Mouse (Mus musculus): ENCODE data around the gene Nav2. TPM values are rescaled to one million over a fixed set of nuclear protein-coding genes. Genes with fewer than 3 reads are reported as not detected.
A peak's percentile ranks its signal among the peaks of the same experiment; 100 is the strongest.

Nav2 gene
- polyA plus RNA-seq, 1 experiment from 2014 or later: 22.5 TPM

DNA sequence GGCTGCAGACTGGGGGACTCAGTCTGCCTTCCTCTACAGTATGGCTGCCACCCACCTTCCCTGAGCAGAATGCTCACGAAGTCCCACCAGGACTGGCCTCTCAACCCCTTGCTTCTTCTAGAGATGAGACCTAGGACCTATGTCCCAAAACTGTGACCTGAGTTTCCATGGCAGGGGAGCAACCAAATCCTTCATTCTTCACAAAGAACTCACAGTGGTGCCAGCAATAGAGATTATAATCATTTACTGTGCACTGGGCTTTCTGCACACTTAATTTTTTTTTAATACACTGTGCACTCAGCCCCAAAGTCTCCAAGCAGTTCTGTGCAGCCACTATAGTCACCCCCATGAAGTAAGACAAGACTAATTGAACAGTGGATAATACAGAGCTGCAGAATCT is 196.3 kb downstream of the Nav2 start:
- 4% methylated on average over 1 of the region's 1 CpGs for WGBS
- H3K4me3 ChIP-seq (replicated peaks; ENCODE audit: low read depth, low read length): no peak overlapping the region
- H3K27me3 ChIP-seq (ENCODE audit: control insufficient read depth, insufficient read depth, low read length): no peaks in the 10 kb centered on the region
- ATAC-seq (ENCODE audit: low FRiP score, low TSS enrichment) (no peak), DNase-seq (no peak)
- no peak overlapping the region for H3K4me2 ChIP-seq (ENCODE audit: low read length)
- no peaks in the 10 kb centered on the region for H3K36me3 ChIP-seq (ENCODE audit: control insufficient read depth, insufficient read depth, low read length)
- H3K9me3 ChIP-seq (ENCODE audit: control insufficient read depth, low read length): no peaks in the 10 kb centered on the region
- H3K27ac ChIP-seq (replicated peaks; ENCODE audit: low read depth, low read length): peak overlapping the region; percentile 60
- no peak overlapping the region for H3K9ac ChIP-seq (replicated peaks; ENCODE audit: low read length)
- H3K4me1 ChIP-seq (ENCODE audit: control insufficient read depth, insufficient read depth, low read length): peaks cover 44% of the 10 kb centered on the region

DNA sequence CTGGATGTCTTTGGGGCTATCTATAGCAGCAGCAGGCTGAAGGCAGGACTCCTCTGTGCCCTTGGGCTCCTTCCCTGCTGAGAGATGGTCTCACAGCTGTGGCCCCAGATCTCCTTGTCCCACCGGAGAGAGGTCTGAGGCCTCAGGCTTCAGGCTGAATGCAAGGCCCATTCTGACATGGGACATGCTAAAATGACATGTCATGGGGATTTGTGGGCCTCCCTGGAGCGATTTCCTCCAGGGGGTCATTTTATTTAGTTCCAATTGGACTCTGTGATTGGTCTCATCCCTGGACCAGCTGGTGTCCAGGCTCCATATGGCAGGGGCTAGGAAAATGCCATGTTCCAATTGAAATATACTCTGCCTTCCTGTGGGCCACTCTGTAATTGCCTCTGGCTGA is 197.0 kb downstream of the Nav2 start:
- ATAC-seq (ENCODE audit: low FRiP score, low TSS enrichment) (peak; percentile 44; the same call in 1 of the 2 replicates), DNase-seq (peak; percentile 59)
- H3K4me3 ChIP-seq (replicated peaks; ENCODE audit: low read depth, low read length): no peak overlapping the region
- peaks cover 43% of the 10 kb centered on the region for H3K4me1 ChIP-seq (ENCODE audit: control insufficient read depth, insufficient read depth, low read length)
- 22% methylated on average over 2 of the region's 2 CpGs for WGBS
- no peak overlapping the region for H3K9ac ChIP-seq (replicated peaks; ENCODE audit: low read length)
- H3K27ac ChIP-seq (replicated peaks; ENCODE audit: low read depth, low read length): peak overlapping the region; percentile 60; the same call in 1 of the 2 replicates
- H3K36me3 ChIP-seq (ENCODE audit: control insufficient read depth, insufficient read depth, low read length): no peaks in the 10 kb centered on the region
- H3K9me3 ChIP-seq (ENCODE audit: control insufficient read depth, low read length): no peaks in the 10 kb centered on the region
- no peak overlapping the region for H3K4me2 ChIP-seq (ENCODE audit: low read length)
- no peaks in the 10 kb centered on the region for H3K27me3 ChIP-seq (ENCODE audit: control insufficient read depth, insufficient read depth, low read length)

DNA sequence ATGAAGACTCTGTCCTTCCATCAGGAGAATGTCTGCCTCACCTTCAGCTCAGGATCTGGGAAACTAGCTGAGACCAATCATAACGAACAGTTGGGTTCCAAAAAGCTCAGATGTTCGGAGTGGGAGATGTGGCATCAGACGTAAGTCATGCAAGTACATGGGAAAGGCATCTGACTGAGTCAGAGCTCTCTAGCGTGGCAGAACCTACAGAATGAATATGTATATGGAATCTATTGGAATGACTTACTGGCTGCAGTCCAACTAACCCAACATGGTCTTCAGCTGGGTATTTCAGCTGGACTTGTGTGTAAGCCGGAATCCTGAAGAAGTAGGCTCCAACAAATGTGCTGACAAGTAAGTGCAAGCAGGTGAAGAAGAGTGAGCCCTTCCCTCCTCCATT is 199.6 kb downstream of the Nav2 start:
- H3K9me3 ChIP-seq (ENCODE audit: control insufficient read depth, low read length): no peaks in the 10 kb centered on the region
- no peaks in the 10 kb centered on the region for H3K27me3 ChIP-seq (ENCODE audit: control insufficient read depth, insufficient read depth, low read length)
- H3K4me1 ChIP-seq (ENCODE audit: control insufficient read depth, insufficient read depth, low read length): peaks cover 34% of the 10 kb centered on the region
- H3K27ac ChIP-seq (replicated peaks; ENCODE audit: low read depth, low read length): no peak overlapping the region
- H3K9ac ChIP-seq (replicated peaks; ENCODE audit: low read length): no peak overlapping the region
- DNase-seq (no peak), ATAC-seq (ENCODE audit: low FRiP score, low TSS enrichment) (no peak)
- no peak overlapping the region for H3K4me2 ChIP-seq (ENCODE audit: low read length)
- no peaks in the 10 kb centered on the region for H3K36me3 ChIP-seq (ENCODE audit: control insufficient read depth, insufficient read depth, low read length)
- H3K4me3 ChIP-seq (replicated peaks; ENCODE audit: low read depth, low read length): no peak overlapping the region
- WGBS: 75% methylated on average over 5 of the region's 5 CpGs

DNA sequence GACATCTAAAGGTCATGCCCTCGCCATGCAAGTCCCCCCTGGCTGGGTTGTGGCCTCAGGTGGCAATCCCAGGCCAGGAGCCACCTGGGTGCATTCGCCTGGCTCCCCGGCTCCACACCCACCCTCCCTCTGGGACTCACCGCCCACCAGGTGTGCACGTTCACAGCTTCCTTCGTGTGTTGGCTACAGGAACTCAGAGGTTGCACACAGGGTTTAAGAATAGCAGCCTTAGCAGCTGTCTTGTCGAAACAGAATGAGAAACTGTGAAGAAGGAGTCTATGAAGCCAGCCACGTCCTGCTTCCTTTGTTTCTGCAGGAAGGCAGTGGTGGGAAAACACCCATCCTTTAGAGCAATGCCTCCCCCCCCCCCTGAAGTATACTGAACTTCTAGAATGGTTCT is 210.5 kb downstream of the Nav2 start:
- WGBS: 60% methylated on average over 8 of the region's 8 CpGs
- Histone ChIP-seq H3K27me3 (ENCODE audit: control insufficient read depth, insufficient read depth, low read length) (no peaks in the 10 kb centered on the region), H3K4me3 (replicated peaks; ENCODE audit: low read depth, low read length) (no peak overlapping the region), H3K9me3 (ENCODE audit: control insufficient read depth, low read length) (no peaks in the 10 kb centered on the region), H3K4me2 (ENCODE audit: low read length) (no peak overlapping the region), H3K9ac (replicated peaks; ENCODE audit: low read length) (no peak overlapping the region), H3K36me3 (ENCODE audit: control insufficient read depth, insufficient read depth, low read length) (no peaks in the 10 kb centered on the region), H3K4me1 (ENCODE audit: control insufficient read depth, insufficient read depth, low read length) (peaks cover 21% of the 10 kb centered on the region), H3K27ac (replicated peaks; ENCODE audit: low read depth, low read length) (peak overlapping the region; percentile 58; the same call in 1 of the 2 replicates)
- DNase-seq (no peak), ATAC-seq (ENCODE audit: low FRiP score, low TSS enrichment) (no peak)

DNA sequence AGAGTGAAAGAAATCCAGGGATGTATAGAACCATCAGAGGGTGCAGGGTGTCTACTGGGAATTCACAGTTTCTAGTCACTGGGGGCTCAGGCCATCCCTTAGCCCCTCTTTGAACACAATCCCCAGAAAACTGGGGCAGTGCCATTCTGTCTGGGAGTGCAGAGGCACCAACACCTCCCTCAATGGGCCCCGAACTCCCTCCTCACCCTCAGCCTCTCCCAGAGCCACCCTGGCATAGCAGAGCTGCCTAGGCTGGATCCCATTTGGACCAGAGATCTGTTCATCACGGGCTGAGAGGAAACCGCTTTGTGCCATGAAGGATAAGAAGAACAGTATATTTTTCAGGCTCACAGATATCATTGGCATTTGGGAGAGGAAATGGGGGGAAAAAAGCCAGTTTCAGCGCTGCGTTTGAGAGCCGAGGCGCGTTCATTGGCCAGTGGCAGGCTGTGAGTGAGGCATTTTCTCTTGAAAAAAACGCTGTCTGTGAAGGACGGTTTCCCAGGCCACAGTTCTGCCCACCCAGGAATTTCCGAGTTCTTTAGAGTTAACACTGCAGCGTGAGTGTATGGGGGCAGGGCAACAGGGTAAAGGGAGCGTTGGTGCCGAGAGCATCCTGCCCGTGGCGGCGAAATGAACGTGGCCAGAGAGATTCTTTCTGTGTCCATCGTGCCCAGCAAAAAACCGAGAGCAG is 211.4 kb downstream of the Nav2 start:
- peak; percentile 72 for ATAC-seq (ENCODE audit: low FRiP score, low TSS enrichment)
- WGBS: 5% methylated on average over 20 of the region's 20 CpGs
- H3K4me2 ChIP-seq (ENCODE audit: low read length): peak overlapping the region; percentile 64
- H3K9ac ChIP-seq (replicated peaks; ENCODE audit: low read length): peak overlapping the region; percentile 46
- H3K9me3 ChIP-seq (ENCODE audit: control insufficient read depth, low read length): no peaks in the 10 kb centered on the region
- H3K36me3 ChIP-seq (ENCODE audit: control insufficient read depth, insufficient read depth, low read length): no peaks in the 10 kb centered on the region
- DNase-seq: peak; percentile 81
- H3K27ac ChIP-seq (replicated peaks; ENCODE audit: low read depth, low read length): peak overlapping the region; percentile 58
- no peaks in the 10 kb centered on the region for H3K27me3 ChIP-seq (ENCODE audit: control insufficient read depth, insufficient read depth, low read length)
- peaks cover 21% of the 10 kb centered on the region for H3K4me1 ChIP-seq (ENCODE audit: control insufficient read depth, insufficient read depth, low read length)
- H3K4me3 ChIP-seq (replicated peaks; ENCODE audit: low read depth, low read length): peak overlapping the region; percentile 32

DNA sequence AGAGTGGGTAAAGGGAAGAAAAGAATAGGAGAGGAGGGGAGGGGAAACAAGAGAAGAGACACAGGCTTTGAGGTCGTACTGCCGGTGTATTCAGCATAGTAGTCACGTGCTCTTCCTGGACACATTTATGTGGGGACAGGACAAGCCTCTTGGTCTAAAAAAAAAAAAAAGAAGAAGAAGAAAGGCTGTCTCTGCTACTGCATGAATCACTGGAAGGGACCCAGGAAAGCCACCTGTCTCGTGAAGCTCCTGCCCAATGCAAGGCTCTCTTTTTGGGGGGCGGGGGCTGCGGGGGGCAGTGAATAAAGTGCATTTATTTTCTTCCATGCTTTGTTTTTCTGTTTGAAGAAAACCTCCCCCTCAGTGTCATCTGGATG is 212.0 kb downstream of the Nav2 start:
- H3K27ac ChIP-seq (replicated peaks; ENCODE audit: low read depth, low read length): peak overlapping the region; percentile 58
- no peaks in the 10 kb centered on the region for H3K9me3 ChIP-seq (ENCODE audit: control insufficient read depth, low read length)
- DNase-seq (no peak), ATAC-seq (ENCODE audit: low FRiP score, low TSS enrichment) (no peak; the same call in 1 of the 2 replicates)
- peaks cover 21% of the 10 kb centered on the region for H3K4me1 ChIP-seq (ENCODE audit: control insufficient read depth, insufficient read depth, low read length)
- no peaks in the 10 kb centered on the region for H3K36me3 ChIP-seq (ENCODE audit: control insufficient read depth, insufficient read depth, low read length)
- 9% methylated on average over 6 of the region's 6 CpGs for WGBS
- peak overlapping the region; percentile 32 for H3K4me3 ChIP-seq (replicated peaks; ENCODE audit: low read depth, low read length)
- peak overlapping the region; percentile 64 for H3K4me2 ChIP-seq (ENCODE audit: low read length)
- peak overlapping the region; percentile 46 for H3K9ac ChIP-seq (replicated peaks; ENCODE audit: low read length)
- H3K27me3 ChIP-seq (ENCODE audit: control insufficient read depth, insufficient read depth, low read length): no peaks in the 10 kb centered on the region

DNA sequence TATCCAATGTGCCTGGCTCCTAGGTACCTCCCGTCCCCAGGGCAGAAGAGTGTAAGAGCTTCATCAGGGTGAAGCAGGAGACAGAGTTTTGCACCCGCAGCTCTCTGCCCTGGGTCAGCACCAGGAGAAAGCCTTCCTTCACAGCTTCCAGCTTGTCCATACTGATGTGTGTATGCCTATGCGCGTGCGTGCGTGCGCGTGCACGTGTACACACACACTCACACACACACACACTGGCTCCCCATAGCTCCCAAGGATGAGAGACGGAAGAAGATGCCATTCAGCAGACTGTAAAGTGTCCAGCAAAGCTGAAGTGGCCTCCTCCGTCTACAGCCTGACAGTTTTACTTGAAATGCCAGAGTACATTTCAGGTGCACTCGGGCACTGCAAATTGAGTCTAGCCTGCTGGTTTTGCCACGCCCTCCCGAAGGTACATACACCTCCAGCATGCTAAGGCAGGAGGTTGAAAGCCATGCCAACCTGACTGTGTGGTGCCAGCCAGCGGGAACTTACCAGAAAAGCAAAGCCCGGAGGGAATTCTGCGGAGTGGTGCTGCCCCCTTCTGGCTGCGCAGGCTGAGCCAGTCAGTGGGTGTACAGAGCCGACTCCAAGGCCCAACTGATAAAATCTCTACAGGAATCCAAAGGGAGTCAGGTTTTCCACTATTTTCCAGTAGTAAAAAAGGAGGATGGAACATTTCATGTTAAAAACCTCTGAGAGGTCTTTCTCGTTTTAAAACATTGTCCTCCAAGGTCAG is 212.6 kb downstream of the Nav2 start:
- Histone ChIP-seq H3K9me3 (ENCODE audit: control insufficient read depth, low read length) (no peaks in the 10 kb centered on the region), H3K4me3 (replicated peaks; ENCODE audit: low read depth, low read length) (no peak overlapping the region; the same call in 1 of the 2 replicates), H3K4me1 (ENCODE audit: control insufficient read depth, insufficient read depth, low read length) (peaks cover 21% of the 10 kb centered on the region), H3K9ac (replicated peaks; ENCODE audit: low read length) (no peak overlapping the region), H3K27ac (replicated peaks; ENCODE audit: low read depth, low read length) (peak overlapping the region; percentile 58), H3K36me3 (ENCODE audit: control insufficient read depth, insufficient read depth, low read length) (no peaks in the 10 kb centered on the region), H3K27me3 (ENCODE audit: control insufficient read depth, insufficient read depth, low read length) (no peaks in the 10 kb centered on the region), H3K4me2 (ENCODE audit: low read length) (peak overlapping the region; percentile 64)
- 29% methylated on average over 20 of the region's 20 CpGs for WGBS
- peak; percentile 75 for ATAC-seq (ENCODE audit: low FRiP score, low TSS enrichment)
- DNase-seq: peak; percentile 94

DNA sequence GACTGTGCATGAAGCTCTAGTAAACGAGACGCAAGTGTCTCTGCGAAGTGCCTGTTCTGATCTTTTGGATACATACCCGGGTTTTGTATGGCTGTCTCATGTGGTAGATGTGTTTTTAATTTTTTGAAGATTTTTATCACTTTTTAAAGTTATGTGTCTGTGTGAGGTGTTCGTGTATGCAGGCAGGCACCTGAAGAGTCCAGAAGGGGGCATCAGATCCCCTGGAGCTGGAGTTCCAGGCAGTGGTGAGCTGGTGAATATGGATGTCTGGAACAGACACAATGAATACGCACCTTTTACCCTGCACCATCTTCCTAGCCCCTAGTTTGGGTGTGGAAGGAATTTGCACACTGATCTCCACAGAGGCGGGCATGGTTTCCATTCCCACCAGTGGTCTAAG is 214.0 kb downstream of the Nav2 start:
- 78% methylated on average over 7 of the region's 7 CpGs for WGBS
- Histone ChIP-seq H3K9ac (replicated peaks; ENCODE audit: low read length) (no peak overlapping the region), H3K4me3 (replicated peaks; ENCODE audit: low read depth, low read length) (no peak overlapping the region), H3K4me1 (ENCODE audit: control insufficient read depth, insufficient read depth, low read length) (peaks cover 21% of the 10 kb centered on the region), H3K36me3 (ENCODE audit: control insufficient read depth, insufficient read depth, low read length) (no peaks in the 10 kb centered on the region), H3K27me3 (ENCODE audit: control insufficient read depth, insufficient read depth, low read length) (0 out of 2 replicates have a peak, but pooled peaks cover 4% of the 10 kb centered on the region), H3K9me3 (ENCODE audit: control insufficient read depth, low read length) (no peaks in the 10 kb centered on the region), H3K27ac (replicated peaks; ENCODE audit: low read depth, low read length) (no peak overlapping the region), H3K4me2 (ENCODE audit: low read length) (no peak overlapping the region)
- peak; percentile 43 for DNase-seq
- no peak for ATAC-seq (ENCODE audit: low FRiP score, low TSS enrichment)
